Mouse (Mus musculus): ENCODE results near the gene Catip. TPM values are rescaled to one million over a fixed set of nuclear protein-coding genes. Genes with fewer than 3 reads are reported as not detected.

The Catip gene
- polyA plus RNA-seq (2012; ENCODE audit: low replicate concordance) = 0.09 TPM in 1 of 2 replicates, not detected in the other

GRCm38 (mm10) chr1:74361812-74362211 is at the start of gene Catip:
Gene Catip (plus strand): TSS chr1:74362108.

GRCm38 (mm10) chr1:74374980-74375379 is 13.1 kb downstream of the Catip start, which contains the start of gene Slc11a1:
Gene Slc11a1 (plus strand): TSS chr1:74375195.

GRCm38 (mm10) chr1:74390924-74391748 is 29.2 kb downstream of the Catip start, which contains the start of gene Ctdsp1:
Gene Ctdsp1 (plus strand): TSS chr1:74391509.

GRCm38 (mm10) chr1:74408589-74409504 is 46.9 kb downstream of the Catip start, which contains the start of gene Vil1:
Gene Vil1 (plus strand): TSS chr1:74409376.

Other genes starting within 250 kb of the Catip start
- 43.8 and 60.2 TPM in 2 replicates for gene Tns1, start 237.7 kb upstream of the Catip start, polyA plus RNA-seq (2012; ENCODE audit: low replicate concordance)
- gene Rufy4, start 236.6 kb upstream of the Catip start, polyA plus RNA-seq (2012; ENCODE audit: low replicate concordance) = not detected in 2 replicates
- 0.41 and 0.65 TPM in 2 replicates for gene Cxcr2, start 208.1 kb upstream of the Catip start, polyA plus RNA-seq (2012; ENCODE audit: low replicate concordance)
- gene Cxcr1, start 167.5 kb upstream of the Catip start, polyA plus RNA-seq (2012; ENCODE audit: low replicate concordance) = not detected in 2 replicates
- 420 and 983 TPM in 2 replicates for gene Arpc2, start 126.0 kb upstream of the Catip start, polyA plus RNA-seq (2012; ENCODE audit: low replicate concordance)
- gene Gpbar1, start 83.6 kb upstream of the Catip start, polyA plus RNA-seq (2012; ENCODE audit: low replicate concordance) = not detected in 2 replicates
- gene Aamp, start 77.4 kb upstream of the Catip start, polyA plus RNA-seq (2012; ENCODE audit: low replicate concordance) = 128 and 183 TPM in 2 replicates
- gene Pnkd, start 77.2 kb upstream of the Catip start, polyA plus RNA-seq (2012; ENCODE audit: low replicate concordance) = 42.6 and 93.9 TPM in 2 replicates
- 140 and 267 TPM in 2 replicates for gene Tmbim1, start 56.5 kb upstream of the Catip start, polyA plus RNA-seq (2012; ENCODE audit: low replicate concordance)
- 46.8 and 89.8 TPM in 2 replicates for gene Slc11a1, start 13.1 kb downstream of the Catip start, polyA plus RNA-seq (2012; ENCODE audit: low replicate concordance)
- 209 and 292 TPM in 2 replicates for gene Ctdsp1, start 29.4 kb downstream of the Catip start, polyA plus RNA-seq (2012; ENCODE audit: low replicate concordance)
- gene Vil1, start 47.3 kb downstream of the Catip start, polyA plus RNA-seq (2012; ENCODE audit: low replicate concordance) = not detected in 2 replicates
- gene Cnot9, start 143.9 kb downstream of the Catip start, polyA plus RNA-seq (2012; ENCODE audit: low replicate concordance) = 6.6 and 23.7 TPM in 2 replicates
- 0.05 TPM in 1 of 2 replicates, not detected in the other for gene Plcd4, start 180.8 kb downstream of the Catip start, polyA plus RNA-seq (2012; ENCODE audit: low replicate concordance)
- 0.33 and 7.0 TPM in 2 replicates for gene Usp37, start 182.2 kb downstream of the Catip start, polyA plus RNA-seq (2012; ENCODE audit: low replicate concordance)
- gene Zfp142, start 226.1 kb downstream of the Catip start, polyA plus RNA-seq (2012; ENCODE audit: low replicate concordance) = 8.7 and 19.0 TPM in 2 replicates
- 0.81 and 2.4 TPM in 2 replicates for gene Bcs1l, start 226.2 kb downstream of the Catip start, polyA plus RNA-seq (2012; ENCODE audit: low replicate concordance)
- gene Rnf25, start 239.3 kb downstream of the Catip start, polyA plus RNA-seq (2012; ENCODE audit: low replicate concordance) = 6.9 and 8.4 TPM in 2 replicates
- 0.23 and 0.42 TPM in 2 replicates for gene Stk36, start 239.3 kb downstream of the Catip start, polyA plus RNA-seq (2012; ENCODE audit: low replicate concordance)